Mouse (Mus musculus) liver, embryonic 14.5 days (tissue): ENCODE results near the gene Cd302. TPM values are rescaled to one million over a fixed set of nuclear protein-coding genes. Genes with fewer than 3 reads are reported as not detected.
A peak's percentile ranks its signal among the peaks of the same experiment; 100 is the strongest.

Source experiments
- ATAC-seq: fragments of 200-750 bp; cut with Nextera tagmentation; 2 replicates; pipeline ENCODE4 v1.8.0; 2017; ENCODE audit warnings: moderate number of reproducible peaks, mild to moderate bottlenecking, moderate library complexity; ENCODE audit not compliant: insufficient read depth
- DNase-seq, 3 experiments: peaks; one replicate each; pipeline ENCODE4 v3.0.0-alpha.2; 2012 to 2013; ENCODE audit warnings: low read depth in 3 of 3, low spot score in 3 of 3
- H3K27ac ChIP-seq: fragments of 300-500 bp; sonication (generic); 2 replicates; pipeline ENCODE4 v1.5.1; 2014; ENCODE audit warnings: moderate library complexity, mild to moderate bottlenecking, control low read depth, inconsistent platforms
- H3K27me3 ChIP-seq: fragments of 300-500 bp; sonication (generic); 2 replicates; pipeline ENCODE4 v1.6.1; 2014; ENCODE audit warnings: mild to moderate bottlenecking, low read length, moderate library complexity; ENCODE audit not compliant: control insufficient read depth, insufficient read depth
- H3K36me3 ChIP-seq: fragments of 300-500 bp; sonication (generic); replicated peaks from 2 replicates; pipeline ENCODE4 v1.6.1; 2014; ENCODE audit warnings: low read depth; ENCODE audit not compliant: control insufficient read depth, insufficient read depth
- H3K4me1 ChIP-seq, 2 experiments: fragments of 200-500 bp in 1 of 2; fragments of 300-500 bp in 1 of 2; sonication (generic) in 1 of 2; replicated peaks; 2 replicates each; pipeline ENCODE4 v1.6.1; 2012 to 2014; ENCODE audit warnings: antibody characterized with exemption in 1 of 2, inconsistent platforms in 1 of 2, low read length in 1 of 2; ENCODE audit not compliant: control insufficient read depth in 2 of 2, insufficient read depth in 2 of 2
- H3K4me2 ChIP-seq: fragments of 300-500 bp; sonication (generic); 2 replicates; pipeline ENCODE4 v1.6.1; 2014; ENCODE audit warnings: low read depth, mild to moderate bottlenecking, control low read depth, moderate library complexity
- H3K4me3 ChIP-seq, 2 experiments: fragments of 200-500 bp in 1 of 2; fragments of 300-500 bp in 1 of 2; sonication (generic) in 1 of 2; 2 replicates each; pipeline ENCODE4 v1.5.1; 2012 to 2014; ENCODE audit warnings: low read depth in 2 of 2, low read length in 2 of 2, mild to moderate bottlenecking in 2 of 2, control low read depth in 1 of 2, inconsistent platforms in 1 of 2, moderate library complexity in 1 of 2; ENCODE audit not compliant: insufficient read depth in 1 of 2
- H3K9ac ChIP-seq: fragments of 300-500 bp; sonication (generic); replicated peaks from 2 replicates; pipeline ENCODE4 v1.6.1; 2014; ENCODE audit warnings: mild to moderate bottlenecking, control low read depth, moderate library complexity
- H3K9me3 ChIP-seq: fragments of 300-500 bp; sonication (generic); 2 replicates; pipeline ENCODE4 v1.6.1; 2016; ENCODE audit warnings: low read length, mixed read lengths; ENCODE audit not compliant: control insufficient read depth
- CTCF ChIP-seq: IDR thresholded peaks from 2 replicates; pipeline ENCODE4 v1.5.1; 2016; ENCODE audit warnings: antibody characterized with exemption, low read depth, control low read depth
- EP300 ChIP-seq: IDR thresholded peaks from 2 replicates; pipeline ENCODE4 v1.6.1; 2016; ENCODE audit warnings: antibody characterized with exemption, low read depth
- WGBS: fragments of 180-500 bp; shearing (Covaris S2); extraction: QIAGEN DNeasy Blood & Tissue Kit; methylation state at CpG from one replicate; pipeline ENCODE4 v1.1.7; 2014; ENCODE audit not compliant: insufficient replicate concordance; 5-methylcytosine and 5-hydroxymethylcytosine counted together
- polyA plus RNA-seq, 2 experiments: library from polyadenylated mRNA; depleted of rRNA in 1 of 2; stranded (reverse) in 1 of 2; unstranded in 1 of 2; fragments of >200 nt; fragmentation: Nextera tagmentation in 1 of 2; extraction: Ambion mirVana in 1 of 2; gene quantifications; 2 replicates each; pipeline versions ENCODE4 v1.2.1 to v1.2.3; 2012 to 2014

The Cd302 gene
- polyA plus RNA-seq (2012; rRNA removed) (14.9 and 24.6 TPM in 2 replicates), polyA plus RNA-seq (2014; fragmentation: Nextera tagmentation; extraction: Ambion mirVana) (73.7 and 75.5 TPM in 2 replicates)

DNA sequence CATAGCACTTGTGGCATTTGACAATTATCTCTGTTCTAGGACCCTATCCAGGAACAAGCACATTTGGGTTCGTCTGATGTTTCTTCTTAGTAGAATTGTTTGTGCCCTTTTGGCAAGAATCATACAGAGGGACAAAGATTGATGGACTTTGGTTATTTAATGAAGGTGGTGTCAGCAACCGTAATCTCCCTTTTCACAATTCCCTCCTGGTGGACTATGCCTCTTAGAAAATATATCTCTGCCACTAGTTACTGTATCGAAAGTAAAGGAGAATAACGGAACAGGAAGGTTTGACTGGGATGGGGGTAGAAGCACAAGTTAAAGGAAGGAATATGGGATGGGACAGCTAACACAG, at the start of gene Cd302:
Gene Cd302, minus strand, starts transcription at position 22 of the 355 bp plus-strand sequence.
- H3K4me2 ChIP-seq: peak within 1 kb of the TSS; percentile 60
- peak within 1 kb of the TSS; percentile 52 for H3K27ac ChIP-seq
- H3K27me3 ChIP-seq: peaks cover 18% of the 10 kb centered on the region
- peak within 1 kb of the TSS; percentile 45 to 47 for H3K4me3 ChIP-seq
- no peaks in the 10 kb centered on the region for H3K36me3 ChIP-seq
- H3K9ac ChIP-seq: peak within 1 kb of the TSS; percentile 16; the same call in 1 of the 2 replicates
- TF ChIP-seq EP300 (no peak), CTCF (no peak)
- no peaks in the 10 kb centered on the region; a peak in 1 of 4 replicates for H3K4me1 ChIP-seq
- 35% methylated on average over 4 of the region's 4 CpGs for WGBS
- no peak for DNase-seq
- ATAC-seq: no peak
- H3K9me3 ChIP-seq: no peaks in the 10 kb centered on the region

DNA sequence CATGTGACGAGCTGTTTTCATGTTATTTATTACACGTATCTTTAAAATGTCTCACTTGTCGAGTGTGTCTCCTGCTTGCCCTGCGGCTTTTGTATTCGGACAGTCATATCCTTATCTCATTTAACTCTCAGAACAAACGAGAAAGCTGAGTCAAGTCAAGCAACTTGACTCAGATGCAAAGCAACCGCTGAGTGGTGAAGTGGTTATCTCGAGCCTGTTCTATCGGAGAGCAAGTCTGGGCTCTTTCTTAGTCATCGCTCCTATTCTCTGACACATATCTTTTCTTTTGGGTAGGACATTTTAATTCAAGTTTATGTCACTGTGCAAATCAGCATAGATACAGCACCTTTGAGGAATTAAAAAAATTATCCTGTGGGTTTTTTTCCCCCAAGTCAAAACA, 44.4 kb upstream of the Cd302 start:
- DNase-seq: peak in 2 of 3 experiments; percentile 24 to 26
- Histone ChIP-seq H3K4me3 (no peak overlapping the region), H3K4me1 (no peaks in the 10 kb centered on the region), H3K27ac (no peak overlapping the region), H3K4me2 (no peak overlapping the region), H3K27me3 (no peaks in the 10 kb centered on the region), H3K9ac (no peak overlapping the region), H3K9me3 (no peaks in the 10 kb centered on the region), H3K36me3 (no peaks in the 10 kb centered on the region)
- WGBS: 56% methylated on average over 10 of the region's 10 CpGs
- TF ChIP-seq CTCF (no peak), EP300 (no peak)
- ATAC-seq: no peak

DNA sequence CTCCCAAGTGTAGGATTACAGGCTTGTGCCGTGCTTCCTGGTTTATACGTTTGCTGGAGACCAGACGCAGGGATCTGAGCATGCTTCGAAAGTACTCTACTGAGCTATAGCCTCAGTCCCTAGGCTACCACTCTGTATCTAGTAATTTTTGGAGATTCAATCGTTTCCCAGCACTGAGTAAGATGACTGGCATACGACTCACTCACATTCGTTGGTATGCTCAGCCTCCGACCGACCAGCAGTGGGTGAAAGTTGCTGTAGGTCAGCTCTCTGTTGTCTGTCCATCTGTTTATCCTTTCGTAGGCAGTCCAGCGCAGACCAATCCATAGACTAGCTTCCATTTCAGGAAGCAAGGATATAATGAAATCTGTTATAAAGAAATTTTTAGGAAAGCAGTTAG, 43.3 kb upstream of the Cd302 start:
- no peaks in the 10 kb centered on the region for H3K36me3 ChIP-seq
- DNase-seq (no peak), ATAC-seq (no peak)
- H3K9ac ChIP-seq: no peak overlapping the region
- H3K4me3 ChIP-seq: no peak overlapping the region
- TF ChIP-seq CTCF (no peak), EP300 (no peak)
- no peaks in the 10 kb centered on the region for H3K27me3 ChIP-seq
- 69% methylated on average over 11 of the region's 11 CpGs for WGBS
- no peak overlapping the region for H3K27ac ChIP-seq
- no peaks in the 10 kb centered on the region for H3K4me1 ChIP-seq
- H3K4me2 ChIP-seq: no peak overlapping the region
- no peaks in the 10 kb centered on the region for H3K9me3 ChIP-seq

DNA sequence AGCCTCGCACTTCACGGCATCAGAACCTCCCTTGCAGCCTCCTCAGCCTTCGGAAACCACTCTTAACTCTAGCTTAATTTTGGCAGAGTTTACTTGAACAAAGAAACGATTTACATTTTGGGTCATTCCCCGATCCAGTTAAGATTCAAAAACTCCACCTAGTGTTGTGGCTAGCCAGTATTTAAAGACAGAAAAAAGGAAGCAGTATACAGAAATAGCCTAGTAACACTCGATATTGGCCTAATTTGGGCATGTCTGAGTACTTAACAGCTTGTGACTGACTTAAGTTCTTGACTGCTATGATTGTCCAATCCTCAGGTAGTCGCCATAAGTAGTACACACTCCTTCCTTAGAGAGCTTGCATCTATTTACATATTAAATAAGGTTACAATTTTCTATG, 42.7 kb upstream of the Cd302 start:
- Histone ChIP-seq H3K9ac (no peak overlapping the region), H3K4me1 (no peaks in the 10 kb centered on the region), H3K27me3 (no peaks in the 10 kb centered on the region), H3K36me3 (no peaks in the 10 kb centered on the region), H3K9me3 (no peaks in the 10 kb centered on the region), H3K27ac (no peak overlapping the region), H3K4me3 (no peak overlapping the region), H3K4me2 (no peak overlapping the region)
- no peak for ATAC-seq
- DNase-seq: no peak
- WGBS: 66% methylated on average over 7 of the region's 7 CpGs
- TF ChIP-seq CTCF (no peak), EP300 (no peak)

DNA sequence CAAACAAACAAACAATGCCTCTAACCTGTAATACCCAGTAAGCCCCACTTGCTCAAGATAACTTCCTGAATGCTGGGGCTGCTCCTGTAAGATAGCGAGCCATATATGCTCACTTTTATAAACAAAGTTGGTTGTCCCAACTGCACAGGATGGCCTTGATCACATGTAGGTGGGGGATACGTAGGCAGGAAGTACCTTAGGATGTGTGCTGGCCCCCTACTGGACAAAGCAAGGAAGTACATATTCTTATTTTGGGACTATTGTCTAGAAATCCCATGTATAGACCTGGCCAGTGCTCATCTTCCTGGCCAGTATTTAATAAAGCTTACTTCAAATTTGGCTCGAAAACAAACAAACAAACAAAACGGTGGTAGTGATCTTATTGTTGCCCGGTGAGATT, 39.1 kb upstream of the Cd302 start:
- Histone ChIP-seq H3K9ac (no peak overlapping the region), H3K27ac (no peak overlapping the region), H3K4me1 (no peaks in the 10 kb centered on the region), H3K9me3 (no peaks in the 10 kb centered on the region), H3K27me3 (no peaks in the 10 kb centered on the region), H3K36me3 (no peaks in the 10 kb centered on the region), H3K4me3 (no peak overlapping the region), H3K4me2 (no peak overlapping the region)
- DNase-seq (peak; percentile 7 to 16 (median 10)), ATAC-seq (no peak)
- TF ChIP-seq CTCF (peak; percentile 73), EP300 (no peak)
- 39% methylated on average over 5 of the region's 5 CpGs for WGBS
